Mouse (Mus musculus) MEL-GATA-1-ER (cell line): Measurements from ENCODE around the gene Fuk.
"Not testable (repeated sequence)": the region's sequence is repeated elsewhere in the genome, so short reads cannot be mapped to it uniquely, and the experiment has no call there.

Experiments used
- DNase-seq: peaks from one replicate; pipeline ENCODE4 v3.0.0-alpha.2; 2012; ENCODE audit warnings: low read depth; ENCODE audit errors: extremely low read depth

Gene Fuk

DNA sequence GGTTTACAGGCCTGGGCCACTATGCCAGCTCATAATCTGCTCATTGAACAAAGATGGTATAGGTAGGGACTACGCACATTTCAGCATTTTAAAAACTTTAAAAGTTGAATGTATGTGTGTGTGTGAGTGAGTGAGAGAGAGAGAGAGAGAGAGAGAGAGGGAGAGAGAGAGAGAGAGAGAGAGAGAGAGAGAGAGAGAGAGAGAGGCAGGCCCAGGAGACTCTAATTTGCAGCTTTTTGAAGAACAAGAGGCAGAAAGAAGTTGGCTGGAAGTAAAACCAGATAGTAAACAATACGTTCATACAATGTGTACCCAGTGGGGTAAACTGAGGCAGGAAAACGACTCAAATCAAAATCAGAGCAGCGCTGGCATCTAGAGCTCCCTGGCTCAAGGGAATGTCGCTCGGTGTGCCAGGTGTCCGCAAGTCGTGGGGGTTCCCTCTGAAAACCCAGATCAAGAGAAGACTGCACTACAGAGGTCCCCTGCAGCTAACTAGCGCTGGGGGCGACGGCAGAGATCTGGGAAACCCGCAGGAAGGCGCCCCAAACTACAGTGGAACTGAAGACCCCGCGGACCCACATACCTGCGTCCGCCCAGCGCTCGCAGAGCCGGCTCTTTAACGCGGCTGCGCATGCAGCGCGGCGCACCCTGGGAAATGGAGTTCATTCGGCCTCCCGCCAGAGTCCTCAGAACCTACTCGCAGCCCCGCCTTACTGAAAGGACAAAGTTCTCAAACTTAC is at the start of gene Fuk:
TSS of gene Fuk (minus strand) at position 650 of the 740 bp plus-strand sequence.
- no peak for DNase-seq

GRCm38 (mm10) chr8:110950065-110950484 is 47.8 kb upstream of the Fuk start:
- DNase-seq: no peak

- no peak for DNase-seq
Measured at GRCm38 (mm10) chr8:110945716-110946115, 43.4 kb upstream of the Fuk start.

DNA sequence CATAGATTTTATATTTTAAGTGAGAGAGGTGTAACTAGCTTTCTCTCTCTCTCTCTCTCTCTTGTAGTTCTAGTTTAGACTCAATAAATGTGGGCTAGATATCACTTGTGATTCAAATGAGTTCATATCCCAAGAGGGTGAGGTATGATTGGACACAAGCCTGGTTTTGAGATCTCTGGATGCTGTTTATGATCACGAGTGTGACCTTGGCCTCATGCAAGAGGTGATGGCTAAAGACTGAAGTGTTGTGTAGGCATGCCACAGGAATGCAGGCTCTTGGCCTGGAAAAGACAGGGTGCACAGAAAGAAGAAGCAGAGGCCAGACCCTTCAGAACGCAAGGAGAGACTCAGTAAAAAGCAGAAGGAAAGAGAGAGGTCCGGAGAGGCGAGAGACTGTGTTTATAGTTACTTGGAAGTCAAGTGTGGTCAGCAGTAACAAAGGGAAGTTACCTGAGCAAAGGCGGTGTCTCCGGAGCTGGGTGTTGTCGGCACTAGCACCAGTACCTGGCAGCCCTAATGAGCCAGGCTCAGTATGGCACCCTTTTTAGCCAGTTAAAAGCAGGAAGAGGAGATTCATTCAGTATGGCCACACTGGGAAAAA is 42.1 kb upstream of the Fuk start:
- DNase-seq: no peak

GRCm38 (mm10) chr8:110941453-110941948 is 39.2 kb upstream of the Fuk start:
- peak; percentile 75 for DNase-seq

GRCm38 (mm10) chr8:110940682-110941452 is 38.6 kb upstream of the Fuk start:
- DNase-seq: no peak

GRCm38 (mm10) chr8:110938882-110939589 is 36.7 kb upstream of the Fuk start:
- peak; percentile 81 for DNase-seq

DNA sequence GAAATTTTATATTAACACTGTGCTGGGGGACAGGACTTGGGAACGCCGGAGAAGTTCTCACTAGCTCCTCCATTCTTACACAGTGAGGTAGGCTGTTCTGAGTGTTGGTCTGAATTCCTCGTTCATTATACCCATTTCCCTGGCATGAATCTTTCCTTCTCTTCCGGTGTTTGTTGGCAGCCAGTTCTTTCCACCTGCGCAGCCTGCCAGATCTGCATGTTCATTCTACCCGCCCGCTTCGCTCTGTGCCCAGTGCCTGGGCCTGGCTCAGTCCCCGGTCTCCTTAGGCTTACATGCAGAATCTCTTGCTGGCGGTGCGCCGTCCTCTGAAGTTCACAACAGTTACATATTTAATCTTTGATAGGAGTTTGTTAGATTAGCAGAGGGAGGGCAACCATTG is 33.9 kb upstream of the Fuk start:
- DNase-seq: no peak

DNA sequence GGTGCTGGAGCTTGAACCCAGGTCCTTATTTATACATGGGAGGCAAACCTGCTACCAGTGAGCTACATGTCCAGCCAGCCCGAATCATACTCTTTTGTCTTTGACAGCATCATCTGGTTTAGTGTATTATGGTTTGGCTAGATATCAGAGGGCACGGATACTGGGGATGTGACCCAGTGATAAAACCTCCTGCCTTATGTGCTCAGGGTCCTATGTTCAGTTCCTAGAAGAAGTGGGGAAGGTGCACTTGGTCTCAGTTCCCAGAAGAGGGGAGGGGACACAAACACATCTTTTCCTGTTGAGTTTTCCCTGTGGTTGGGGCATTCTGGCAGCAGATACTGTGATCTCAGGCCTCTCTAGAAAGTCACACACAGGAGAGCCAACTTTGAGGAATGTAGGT is 31.0 kb upstream of the Fuk start:
- peak; percentile 78 for DNase-seq

GRCm38 (mm10) chr8:110932444-110932843 is 30.2 kb upstream of the Fuk start:
- DNase-seq: no peak

DNA sequence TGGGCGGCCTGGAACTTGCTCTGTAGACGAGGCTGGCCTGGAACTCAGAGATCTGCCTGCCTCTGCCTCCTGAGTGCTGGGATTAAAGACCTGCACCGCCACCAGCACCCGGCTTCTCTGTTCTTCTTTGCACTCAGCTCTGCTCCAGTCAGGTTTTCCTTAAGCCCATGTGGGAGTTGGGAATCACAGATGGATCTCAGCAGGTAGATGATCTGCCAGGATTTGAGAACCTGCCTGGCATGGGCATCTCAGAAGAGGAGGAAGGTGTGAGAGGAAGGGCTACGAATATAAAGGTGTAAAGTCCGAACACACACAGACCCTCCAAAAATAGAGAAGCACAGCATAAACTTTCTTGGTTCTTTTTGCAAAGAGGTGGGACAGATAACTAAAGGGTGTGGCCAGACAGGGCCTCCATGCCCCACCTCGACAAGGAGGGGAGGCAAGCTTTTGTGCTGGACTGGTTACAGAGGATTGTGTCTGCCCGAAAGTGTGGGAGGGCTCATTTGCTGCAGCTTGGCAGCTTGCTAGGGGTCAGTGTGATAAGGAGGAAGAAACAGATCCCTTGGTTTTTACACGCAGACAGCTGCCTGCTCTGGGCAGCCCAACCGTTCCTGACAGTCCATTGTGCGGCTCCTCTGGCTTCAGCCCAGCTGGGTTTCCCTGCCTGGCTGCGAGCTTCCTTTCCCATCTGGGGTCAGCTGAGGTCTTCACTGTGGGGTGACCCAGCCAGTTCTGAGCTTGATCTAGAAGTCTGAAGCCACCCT is 29.1 kb upstream of the Fuk start:
- DNase-seq: peak; percentile 91

GRCm38 (mm10) chr8:110929672-110930071 is 27.4 kb upstream of the Fuk start:
- DNase-seq: not testable (repeated sequence)

GRCm38 (mm10) chr8:110929066-110929465 is 26.8 kb upstream of the Fuk start:
- DNase-seq: peak; percentile 99

DNA sequence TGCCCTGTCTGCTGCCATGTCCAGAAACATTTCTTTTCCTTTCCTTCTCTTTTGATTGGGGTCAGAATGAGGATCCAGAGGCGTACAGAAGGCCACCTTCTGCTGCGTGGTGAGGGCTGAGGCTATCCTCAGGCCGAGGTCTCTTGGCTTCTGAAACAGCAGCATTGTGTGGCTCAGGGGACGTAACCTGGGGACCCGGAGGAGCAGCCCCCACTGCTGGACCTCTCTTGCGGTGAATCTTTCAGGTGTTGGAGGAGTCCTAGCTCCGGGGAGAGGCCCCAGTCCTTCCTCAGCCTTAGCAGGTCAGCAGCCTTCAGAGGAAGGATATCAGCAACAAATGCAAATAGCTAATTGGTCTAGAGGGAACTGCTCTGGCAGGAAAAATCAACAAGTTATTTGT is 26.1 kb upstream of the Fuk start:
- no peak for DNase-seq

GRCm38 (mm10) chr8:110926690-110927089 is 24.4 kb upstream of the Fuk start:
- no peak for DNase-seq

DNA sequence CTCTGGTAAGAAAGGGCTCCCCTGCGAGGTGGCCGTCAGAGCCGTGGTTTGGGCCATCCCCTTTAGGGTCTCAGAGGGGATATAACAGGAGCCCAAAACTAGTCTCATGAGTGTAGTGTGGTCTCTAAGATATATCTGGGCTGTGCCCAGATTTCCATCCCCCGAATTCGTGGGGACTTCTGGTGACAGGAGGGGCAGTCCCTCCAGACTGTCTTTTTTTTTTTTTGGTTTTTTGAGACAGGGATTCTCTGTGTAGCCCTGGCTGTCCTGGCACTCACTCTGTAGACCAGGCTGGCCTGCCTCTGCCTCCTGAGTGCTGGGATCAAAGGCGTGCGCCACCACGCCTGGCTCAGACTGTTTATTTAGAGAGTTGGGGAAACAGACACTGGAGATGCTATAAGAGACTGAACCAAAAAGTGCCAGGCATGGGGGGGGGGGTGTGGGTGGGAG is 23.4 kb upstream of the Fuk start:
- DNase-seq: no peak

DNA sequence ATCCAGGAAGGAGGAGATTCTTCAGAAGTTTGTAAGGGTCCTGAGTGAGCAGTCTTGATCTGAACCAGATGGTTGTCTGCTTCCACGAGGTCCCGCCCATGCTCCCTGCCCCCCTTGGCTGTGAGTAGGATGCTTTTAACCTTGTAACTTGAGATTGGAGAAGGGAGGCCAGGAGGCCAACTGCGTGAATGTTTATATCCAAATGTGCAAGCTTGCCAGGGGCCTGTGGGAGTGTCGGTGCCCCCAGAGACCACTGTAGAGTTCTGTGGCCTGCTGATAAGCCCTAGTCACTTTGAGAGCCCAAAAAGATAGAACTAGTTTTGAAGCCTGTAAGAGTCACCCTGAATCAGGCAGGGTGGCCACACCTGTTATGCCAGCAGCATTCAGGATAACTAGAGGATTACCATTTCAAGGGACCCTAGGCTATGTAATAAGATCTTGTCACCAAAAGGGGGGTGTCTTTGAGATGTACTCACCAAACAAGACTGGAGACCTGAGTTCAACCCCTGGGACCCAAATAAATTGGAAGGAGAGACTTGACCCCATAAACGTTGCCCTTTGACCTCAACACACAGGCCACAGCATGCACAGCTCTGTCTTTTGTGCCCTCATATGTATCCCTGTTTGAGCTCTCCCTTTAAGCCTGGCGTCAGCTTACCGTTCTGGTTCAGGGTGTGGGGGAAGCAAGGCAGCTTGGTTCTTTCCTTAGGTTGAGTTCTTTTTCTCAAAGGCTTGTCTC is 19.4 kb upstream of the Fuk start:
- peak; percentile 87 for DNase-seq

GRCm38 (mm10) chr8:110920773-110921277 is 18.5 kb upstream of the Fuk start:
- no peak for DNase-seq

DNA sequence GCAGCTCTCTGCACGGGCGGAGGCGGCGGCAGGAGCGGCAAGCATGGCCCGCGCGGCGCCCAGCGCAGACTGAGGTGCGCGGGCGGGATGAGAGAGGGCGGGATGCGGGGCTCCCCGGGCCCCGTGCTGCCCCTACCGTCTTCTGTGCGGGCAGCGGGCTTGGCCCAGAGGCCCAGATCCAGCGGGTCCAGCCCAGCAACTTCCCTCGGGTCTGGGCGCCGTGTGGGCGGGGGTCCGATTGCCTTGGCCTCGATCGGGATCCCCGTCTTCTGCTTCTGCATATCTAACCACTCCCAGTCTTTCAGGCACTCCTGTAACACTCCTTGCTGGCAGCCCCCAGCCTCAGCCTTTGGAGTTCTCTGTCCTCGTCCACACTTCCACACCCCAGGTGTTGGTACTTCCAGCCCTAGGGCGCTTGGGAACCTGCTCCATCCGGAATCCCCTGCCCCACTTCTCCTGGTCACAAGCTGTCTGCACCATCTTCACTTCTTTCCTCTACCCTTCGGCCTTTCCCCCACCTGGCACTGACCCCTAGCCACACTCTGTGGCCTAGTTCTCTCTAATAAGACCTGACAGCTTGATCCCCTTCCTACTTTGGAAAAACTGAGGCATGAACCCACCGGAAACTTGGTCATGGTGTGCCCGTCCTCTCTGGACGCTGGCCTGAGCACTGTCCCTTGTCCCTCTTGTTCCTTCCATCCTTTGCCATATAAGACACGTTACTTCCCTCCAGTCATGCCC is 17.9 kb upstream of the Fuk start:
- no peak for DNase-seq
